Mouse (Mus musculus): ENCODE measurements around the gene Wbp1.

Gene Wbp1

GRCm38 (mm10) chr6:83083497-83083896 lies 37.9 kb downstream of the Wbp1 start:
- no peak for DNase-seq (ENCODE audit: low spot score)

- DNase-seq (ENCODE audit: low spot score), result no peak
Measured at GRCm38 (mm10) chr6:83080210-83080609, 41.1 kb downstream of the Wbp1 start.

GRCm38 (mm10) chr6:83078324-83078858 lies 43.0 kb downstream of the Wbp1 start:
- DNase-seq (ENCODE audit: low spot score), result peak; percentile 94

GRCm38 (mm10) chr6:83077630-83078323 lies 43.6 kb downstream of the Wbp1 start, which contains the start of gene Pcgf1:
Gene Pcgf1, plus strand, starts transcription at chr6:83077869.
- DNase-seq (ENCODE audit: low spot score), result no peak

- DNase-seq (ENCODE audit: low spot score), result no peak
Measured at GRCm38 (mm10) chr6:83074979-83075378, 46.4 kb downstream of the Wbp1 start.

- DNase-seq (ENCODE audit: low spot score), result no peak
Measured at GRCm38 (mm10) chr6:83071220-83071619, 50.1 kb downstream of the Wbp1 start.

GRCm38 (mm10) chr6:83070311-83071219 lies 50.8 kb downstream of the Wbp1 start:
- no peak for DNase-seq (ENCODE audit: low spot score)

GRCm38 (mm10) chr6:83070247-83070310 lies 51.3 kb downstream of the Wbp1 start, which contains the start of gene Tlx2:
Gene Tlx2, minus strand, starts transcription at chr6:83070293.
- no peak for DNase-seq (ENCODE audit: low spot score)

GRCm38 (mm10) chr6:83069488-83070246 lies 51.7 kb downstream of the Wbp1 start:
- no peak for DNase-seq (ENCODE audit: low spot score)

Data from ovary, adult 18-20 months (tissue).